Mouse (Mus musculus) midbrain, embryonic 15.5 days (tissue): ENCODE measurements at regions not wholly inside any gene's neighbourhood (a gene's known extent, or its start where the extent isn't known, plus 50 kb on each side); places are given as distances from the start of the nearest gene placed in this dataset.

Source experiments
- ATAC-seq: fragments of 200-750 bp; cut with Nextera tagmentation; replicated peaks from 2 replicates; pipeline ENCODE4 v1.8.0; 2017; ENCODE audit warnings: moderate TSS enrichment
- H3K27ac ChIP-seq: fragments of 300-500 bp; sonication (generic); 2 replicates; pipeline ENCODE4 v1.5.1; 2015; ENCODE audit warnings: mild to moderate bottlenecking, inconsistent platforms
- H3K27me3 ChIP-seq: fragments of 300-500 bp; sonication (generic); replicated peaks from 2 replicates; pipeline ENCODE4 v1.6.1; 2015; ENCODE audit warnings: inconsistent platforms
- H3K36me3 ChIP-seq: fragments of 300-500 bp; sonication (generic); replicated peaks from 2 replicates; pipeline ENCODE4 v1.6.1; 2015; ENCODE audit warnings: inconsistent platforms
- H3K4me1 ChIP-seq: fragments of 300-500 bp; sonication (generic); 2 replicates; pipeline ENCODE4 v1.6.1; 2015; ENCODE audit warnings: inconsistent platforms
- H3K4me2 ChIP-seq: fragments of 300-500 bp; sonication (generic); 2 replicates; pipeline ENCODE4 v1.6.1; 2015; ENCODE audit warnings: inconsistent platforms, mild to moderate bottlenecking, moderate library complexity
- H3K4me3 ChIP-seq: fragments of 300-500 bp; sonication (generic); 2 replicates; pipeline ENCODE4 v1.5.1; 2015; ENCODE audit warnings: mild to moderate bottlenecking, inconsistent platforms
- H3K9ac ChIP-seq: fragments of 300-500 bp; sonication (generic); 2 replicates; pipeline ENCODE4 v1.6.1; 2015; ENCODE audit warnings: mild to moderate bottlenecking, inconsistent platforms
- H3K9me3 ChIP-seq: fragments of 300-500 bp; sonication (generic); 2 replicates; pipeline ENCODE4 v1.6.1; 2016; ENCODE audit warnings: inconsistent platforms
- WGBS: fragments of 180-500 bp; shearing (Covaris S2); methylation state at CpG from one replicate; pipeline ENCODE4 v1.1.7; 2015; ENCODE audit warnings: mixed read lengths; 5-methylcytosine and 5-hydroxymethylcytosine counted together

DNA sequence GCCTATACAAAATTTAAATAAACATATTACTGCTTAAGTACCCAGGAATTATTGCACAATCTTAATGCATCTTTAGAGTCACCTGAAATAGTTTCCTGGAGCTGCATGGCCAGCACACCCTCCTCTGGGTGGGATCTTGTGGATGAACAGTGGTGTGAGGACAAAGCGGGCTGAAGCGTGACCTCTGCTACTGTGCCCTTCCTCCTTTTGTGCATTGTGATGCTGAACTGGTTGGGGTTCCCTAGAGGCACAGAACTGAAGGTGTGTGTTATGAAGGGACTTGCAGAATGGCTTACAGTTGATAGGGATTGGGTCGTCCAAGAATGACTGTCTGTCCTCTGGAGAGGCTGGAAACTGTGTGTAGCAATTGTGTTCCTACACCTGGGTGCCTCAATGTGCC is 547.7 kb downstream of the Dok5 start:
- Histone ChIP-seq H3K27ac (no peak overlapping the region), H3K4me2 (no peak overlapping the region), H3K4me3 (no peak overlapping the region), H3K27me3 (no peaks in the 10 kb centered on the region), H3K9ac (no peak overlapping the region), H3K36me3 (no peaks in the 10 kb centered on the region), H3K4me1 (no peaks in the 10 kb centered on the region), H3K9me3 (0 out of 2 replicates have a peak, but pooled peaks cover 7% of the 10 kb centered on the region)
- ATAC-seq, result no peak
- 85% methylated on average over 3 of the region's 3 CpGs for WGBS

DNA sequence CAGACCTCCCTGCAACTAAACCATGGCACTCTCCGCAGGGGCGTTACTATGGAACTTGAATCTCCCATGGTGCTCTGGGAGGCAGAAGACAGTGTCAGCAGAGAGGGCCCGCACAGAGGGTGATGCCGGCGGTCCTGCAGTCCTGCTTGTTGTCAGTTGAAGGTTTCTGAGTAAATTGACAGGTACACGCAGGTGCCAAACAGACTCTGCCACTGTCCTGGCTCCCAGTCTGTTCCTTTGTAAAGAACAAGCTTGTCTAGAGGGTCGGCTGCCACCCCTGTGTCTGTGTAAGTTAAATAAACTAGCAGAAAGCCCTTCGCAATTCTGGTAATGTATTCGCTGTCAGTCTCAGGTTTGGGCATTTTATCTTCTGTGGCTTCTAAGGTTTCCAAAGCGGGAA is 521.6 kb downstream of the Dok5 start:
- no peak for ATAC-seq
- H3K9ac ChIP-seq, result no peak overlapping the region
- no peak overlapping the region for H3K27ac ChIP-seq
- WGBS, result 62% methylated on average over 10 of the region's 10 CpGs
- peaks cover 3% of the 10 kb centered on the region; the same call in 1 of the 2 replicates for H3K4me1 ChIP-seq
- no peaks in the 10 kb centered on the region for H3K27me3 ChIP-seq
- 0 out of 2 replicates have a peak overlapping the region, but pooled peaks have one; percentile 24 for H3K4me2 ChIP-seq
- no peaks in the 10 kb centered on the region for H3K9me3 ChIP-seq
- no peak overlapping the region for H3K4me3 ChIP-seq
- H3K36me3 ChIP-seq, result no peaks in the 10 kb centered on the region

DNA sequence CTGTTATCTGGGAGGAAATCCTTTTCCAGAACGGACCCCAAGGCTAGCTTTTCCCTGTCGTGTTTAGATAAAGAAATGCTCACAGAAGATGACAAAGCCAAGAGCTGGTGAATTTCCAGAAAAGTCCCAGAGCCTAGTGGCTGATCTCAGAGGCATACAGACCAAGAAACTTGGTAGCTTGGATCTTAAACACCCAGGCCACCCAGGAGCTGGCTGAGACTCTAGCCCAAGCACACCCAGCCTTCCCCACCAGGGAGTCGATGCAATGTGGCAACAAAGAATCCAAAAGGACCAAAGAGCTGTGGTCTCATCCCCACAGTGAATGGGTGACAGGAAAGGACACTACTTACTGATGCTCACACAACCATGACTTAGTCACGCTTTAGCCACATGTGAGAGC is 513.8 kb downstream of the Dok5 start:
- ATAC-seq, result no peak
- Histone ChIP-seq H3K4me2 (no peak overlapping the region), H3K27ac (no peak overlapping the region), H3K4me3 (no peak overlapping the region), H3K4me1 (no peaks in the 10 kb centered on the region), H3K36me3 (no peaks in the 10 kb centered on the region), H3K9me3 (no peaks in the 10 kb centered on the region), H3K9ac (no peak overlapping the region), H3K27me3 (no peaks in the 10 kb centered on the region)
- WGBS, result 75% methylated on average over 4 of the region's 4 CpGs

DNA sequence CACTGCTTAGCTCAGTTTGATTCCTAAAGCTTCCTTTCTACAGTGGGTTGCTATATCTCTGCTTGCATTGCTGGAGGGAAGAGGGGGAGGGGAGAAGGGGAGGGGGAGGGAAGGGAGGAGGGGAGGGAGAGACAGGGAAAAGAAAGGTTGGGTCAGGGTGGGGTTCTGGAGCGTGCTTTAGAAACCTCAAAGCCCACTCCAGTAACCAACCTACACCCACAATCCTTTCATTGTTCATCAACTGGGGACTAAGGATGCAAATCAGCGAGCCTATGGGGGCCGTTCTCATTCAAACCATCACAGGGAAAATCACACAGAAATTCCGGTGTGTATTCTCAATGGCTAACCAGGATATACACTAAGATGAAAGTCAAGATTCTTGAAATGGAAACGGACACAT is 510.7 kb downstream of the Dok5 start:
- no peak overlapping the region for H3K4me3 ChIP-seq
- no peak for ATAC-seq
- H3K9ac ChIP-seq, result no peak overlapping the region
- no peaks in the 10 kb centered on the region for H3K27me3 ChIP-seq
- no peak overlapping the region for H3K27ac ChIP-seq
- H3K36me3 ChIP-seq, result no peaks in the 10 kb centered on the region
- no peaks in the 10 kb centered on the region for H3K9me3 ChIP-seq
- WGBS, result 69% methylated on average over 5 of the region's 5 CpGs
- H3K4me1 ChIP-seq, result no peaks in the 10 kb centered on the region
- no peak overlapping the region for H3K4me2 ChIP-seq

DNA sequence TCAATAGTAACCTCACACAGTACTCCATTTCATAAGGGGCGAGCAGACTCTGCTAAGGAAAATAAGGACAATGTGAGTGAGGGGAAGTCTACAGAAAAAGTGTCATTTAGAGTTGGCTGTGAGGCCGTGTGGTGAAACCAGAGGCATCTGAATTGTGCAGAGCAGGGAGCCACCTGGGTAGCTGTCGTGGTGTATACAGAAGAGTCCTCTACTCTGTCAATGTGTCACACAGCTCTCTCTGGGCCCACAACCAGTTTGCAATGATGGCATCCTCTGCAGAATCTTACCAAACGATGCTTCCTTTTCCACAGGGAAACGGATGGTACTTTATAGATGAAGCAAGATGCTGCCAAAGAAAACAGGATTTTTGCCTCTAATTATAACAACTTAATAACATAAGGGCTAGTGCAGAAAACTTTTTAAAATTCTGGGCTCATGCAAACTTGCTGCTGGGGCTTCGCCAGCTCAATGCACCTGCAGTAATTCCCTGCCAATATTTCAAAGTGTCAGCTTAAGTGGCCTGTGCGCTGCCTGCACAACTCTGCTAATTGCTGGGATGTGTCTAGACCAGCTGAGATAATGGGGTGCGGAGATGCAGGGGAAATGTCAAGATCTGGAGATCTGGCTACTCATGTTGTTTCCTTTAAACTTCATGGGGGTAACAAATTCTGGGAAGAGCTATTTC is 505.8 kb downstream of the Dok5 start:
- Histone ChIP-seq H3K27ac (no peak overlapping the region), H3K9ac (no peak overlapping the region), H3K27me3 (no peaks in the 10 kb centered on the region), H3K4me1 (no peaks in the 10 kb centered on the region), H3K4me2 (no peak overlapping the region), H3K36me3 (no peaks in the 10 kb centered on the region), H3K9me3 (0 out of 2 replicates have a peak, but pooled peaks cover 8% of the 10 kb centered on the region), H3K4me3 (no peak overlapping the region)
- no peak for ATAC-seq
- 72% methylated on average over 8 of the region's 8 CpGs for WGBS

DNA sequence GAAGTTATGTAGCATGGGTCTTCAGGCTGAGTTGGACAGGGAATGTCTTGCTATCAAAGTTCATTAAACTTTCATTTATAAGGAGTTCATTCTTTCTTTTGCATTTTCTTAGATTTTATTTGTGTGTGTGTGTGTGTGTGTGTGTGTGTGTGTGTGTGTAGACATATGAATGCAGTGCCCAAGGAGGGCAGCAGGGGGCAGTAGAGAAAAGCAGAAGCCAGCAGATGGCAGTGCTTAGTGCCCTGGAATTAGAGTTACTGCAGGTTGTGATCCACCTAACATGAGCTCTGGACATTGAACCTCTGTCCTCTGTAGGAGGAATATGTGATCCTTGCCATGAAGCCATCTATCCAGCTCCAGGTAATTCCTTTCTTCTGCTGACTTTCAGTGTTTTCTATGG is 501.2 kb downstream of the Dok5 start:
- ATAC-seq, result no peak
- H3K27ac ChIP-seq, result no peak overlapping the region

DNA sequence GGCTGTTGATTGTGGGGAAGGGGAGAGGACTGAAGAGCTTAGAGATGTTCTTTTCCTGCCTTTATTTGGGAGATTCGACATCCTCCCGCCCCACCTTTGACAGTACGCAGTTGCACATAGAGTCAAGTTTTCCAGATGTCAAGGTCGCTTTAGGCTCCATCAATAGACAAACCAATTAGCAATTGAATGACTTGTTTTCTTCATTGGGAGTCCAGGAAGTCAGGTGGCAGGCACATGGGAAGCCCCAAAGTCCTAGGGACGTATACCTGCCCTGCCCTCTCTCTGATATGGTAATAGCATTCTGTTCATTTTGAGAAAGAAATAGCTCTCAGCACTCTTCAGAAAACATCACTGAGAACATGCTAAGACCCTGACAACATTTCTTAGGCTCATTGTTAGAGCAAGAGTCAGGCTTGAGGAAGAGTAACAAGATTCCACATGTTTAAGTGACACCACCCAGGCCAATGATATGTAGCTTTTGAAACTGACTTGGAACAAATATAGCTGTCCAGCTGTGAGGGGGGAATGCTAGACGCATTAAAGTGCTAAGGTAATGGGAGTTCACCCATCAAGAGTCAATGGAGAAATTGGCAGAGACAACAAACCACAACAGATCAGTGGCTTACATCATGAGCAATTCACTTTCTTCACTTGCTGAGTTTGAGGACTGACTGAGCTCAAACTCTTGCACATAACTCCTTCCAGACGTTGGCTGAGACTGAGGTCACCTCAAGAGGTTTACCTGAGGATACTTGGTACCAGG is 499.9 kb downstream of the Dok5 start:
- no peak for ATAC-seq
- Histone ChIP-seq H3K4me2 (no peak overlapping the region), H3K4me1 (no peaks in the 10 kb centered on the region), H3K9me3 (0 out of 2 replicates have a peak, but pooled peaks cover 8% of the 10 kb centered on the region), H3K27ac (no peak overlapping the region), H3K27me3 (no peaks in the 10 kb centered on the region), H3K9ac (no peak overlapping the region), H3K4me3 (no peak overlapping the region), H3K36me3 (no peaks in the 10 kb centered on the region)
- 82% methylated on average over 7 of the region's 7 CpGs for WGBS

More for the DNA sequence above, 501.2 kb downstream of the Dok5 start:
- Histone ChIP-seq H3K4me2 (no peak overlapping the region), H3K27me3 (no peaks in the 10 kb centered on the region), H3K4me1 (no peaks in the 10 kb centered on the region), H3K9ac (no peak overlapping the region), H3K4me3 (no peak overlapping the region), H3K36me3 (no peaks in the 10 kb centered on the region), H3K9me3 (0 out of 2 replicates have a peak, but pooled peaks cover 8% of the 10 kb centered on the region)

DNA sequence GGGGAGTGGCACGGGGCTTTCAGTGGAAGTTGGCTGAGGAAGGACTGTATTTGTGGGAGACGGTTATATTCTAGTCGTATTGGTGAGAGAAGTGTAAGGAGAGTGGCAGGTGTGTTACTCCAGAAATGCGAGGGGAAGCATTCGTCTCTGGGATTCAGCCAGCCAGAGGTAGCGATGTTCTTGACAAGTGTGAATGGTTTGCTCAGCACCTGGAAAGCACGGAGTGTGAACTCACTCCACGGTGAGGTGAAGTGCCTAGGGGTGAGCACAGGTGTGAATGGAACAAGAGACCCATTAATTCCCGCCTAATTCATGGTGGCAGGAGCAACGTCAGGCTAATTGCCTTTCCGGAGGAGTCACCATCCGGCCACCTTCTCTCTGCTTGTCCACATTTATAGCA is 498.9 kb downstream of the Dok5 start:
- H3K4me1 ChIP-seq, result no peaks in the 10 kb centered on the region
- WGBS, result 87% methylated on average over 12 of the region's 12 CpGs
- H3K4me3 ChIP-seq, result no peak overlapping the region
- no peak overlapping the region for H3K4me2 ChIP-seq
- H3K36me3 ChIP-seq, result no peaks in the 10 kb centered on the region
- no peak for ATAC-seq
- no peak overlapping the region for H3K9ac ChIP-seq
- H3K27me3 ChIP-seq, result no peaks in the 10 kb centered on the region
- 0 out of 2 replicates have a peak, but pooled peaks cover 8% of the 10 kb centered on the region for H3K9me3 ChIP-seq
- H3K27ac ChIP-seq, result no peak overlapping the region

DNA sequence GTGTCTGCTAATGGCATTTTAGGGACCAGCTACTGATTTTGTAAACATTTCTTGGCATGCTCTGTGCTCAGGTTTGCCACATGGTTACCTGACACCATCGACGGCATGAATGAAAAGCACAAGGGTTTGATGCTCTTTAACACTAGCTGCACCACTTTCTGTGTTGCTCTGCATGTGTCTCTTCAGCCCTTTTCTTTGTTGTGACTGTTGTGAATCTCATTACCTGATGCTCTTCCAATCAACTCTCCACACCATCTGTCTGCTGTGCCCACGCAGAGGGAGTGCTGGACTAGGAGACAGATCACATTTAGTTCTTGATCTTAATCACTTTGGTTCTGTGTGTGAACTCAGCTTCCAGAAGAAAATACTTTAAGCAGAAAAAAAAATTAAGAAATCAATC is 496.6 kb downstream of the Dok5 start:
- Histone ChIP-seq H3K4me2 (no peak overlapping the region), H3K27ac (no peak overlapping the region), H3K9me3 (no peaks in the 10 kb centered on the region), H3K4me1 (no peaks in the 10 kb centered on the region), H3K27me3 (no peaks in the 10 kb centered on the region), H3K4me3 (no peak overlapping the region), H3K9ac (no peak overlapping the region), H3K36me3 (no peaks in the 10 kb centered on the region)
- WGBS, result 28% methylated on average over 3 of the region's 3 CpGs
- ATAC-seq, result no peak

DNA sequence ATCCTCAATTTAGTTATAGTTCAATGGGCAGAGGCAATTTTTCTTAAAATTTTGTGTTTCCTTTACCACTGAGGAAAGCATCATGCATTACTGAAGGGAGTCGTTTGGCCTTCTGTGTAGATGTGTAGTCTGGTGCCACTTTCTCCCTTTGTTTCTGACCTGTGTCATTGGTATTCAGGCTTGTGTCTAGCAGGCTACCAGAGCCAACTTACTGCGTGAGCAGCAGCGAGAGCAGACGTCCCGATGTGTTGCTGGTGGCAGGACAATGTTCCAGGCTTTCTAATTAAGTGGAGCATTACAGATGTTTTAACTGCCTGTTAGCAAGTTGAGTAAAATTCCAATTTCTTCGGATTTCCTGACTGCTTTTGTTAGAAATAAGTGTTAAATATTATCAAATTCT is 482.2 kb downstream of the Dok5 start:
- no peak for ATAC-seq
- Histone ChIP-seq H3K36me3 (no peaks in the 10 kb centered on the region), H3K27ac (no peak overlapping the region), H3K4me3 (no peak overlapping the region), H3K27me3 (no peaks in the 10 kb centered on the region), H3K4me2 (no peak overlapping the region), H3K4me1 (no peaks in the 10 kb centered on the region), H3K9ac (no peak overlapping the region), H3K9me3 (no peaks in the 10 kb centered on the region)
- WGBS, result 58% methylated on average over 6 of the region's 6 CpGs

DNA sequence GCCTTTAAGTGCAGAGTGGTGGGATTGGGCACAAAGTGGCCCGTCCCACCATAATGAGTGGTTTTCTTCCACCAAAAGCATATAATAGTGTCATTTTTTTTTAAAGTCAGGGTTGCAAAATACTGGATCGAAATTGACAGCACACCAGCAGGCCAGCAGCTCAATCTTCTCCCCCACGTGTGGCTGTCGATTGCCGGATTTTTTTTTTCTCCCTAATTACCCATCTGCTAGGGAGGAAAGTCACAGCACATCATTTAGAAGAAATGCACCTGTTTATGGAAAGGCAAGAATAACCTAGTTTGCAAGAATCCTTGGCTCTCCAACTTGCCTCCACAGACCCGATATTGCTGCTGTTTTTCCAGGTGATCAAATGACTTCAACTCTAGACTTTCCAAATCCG is 464.9 kb downstream of the Dok5 start:
- no peaks in the 10 kb centered on the region for H3K9me3 ChIP-seq
- no peak for ATAC-seq
- H3K4me2 ChIP-seq, result no peak overlapping the region
- H3K36me3 ChIP-seq, result no peaks in the 10 kb centered on the region
- 0 out of 2 replicates have a peak, but pooled peaks cover 3% of the 10 kb centered on the region for H3K4me1 ChIP-seq
- H3K27me3 ChIP-seq, result no peaks in the 10 kb centered on the region
- H3K27ac ChIP-seq, result no peak overlapping the region
- H3K4me3 ChIP-seq, result no peak overlapping the region
- no peak overlapping the region for H3K9ac ChIP-seq
- WGBS, result 85% methylated on average over 7 of the region's 7 CpGs

DNA sequence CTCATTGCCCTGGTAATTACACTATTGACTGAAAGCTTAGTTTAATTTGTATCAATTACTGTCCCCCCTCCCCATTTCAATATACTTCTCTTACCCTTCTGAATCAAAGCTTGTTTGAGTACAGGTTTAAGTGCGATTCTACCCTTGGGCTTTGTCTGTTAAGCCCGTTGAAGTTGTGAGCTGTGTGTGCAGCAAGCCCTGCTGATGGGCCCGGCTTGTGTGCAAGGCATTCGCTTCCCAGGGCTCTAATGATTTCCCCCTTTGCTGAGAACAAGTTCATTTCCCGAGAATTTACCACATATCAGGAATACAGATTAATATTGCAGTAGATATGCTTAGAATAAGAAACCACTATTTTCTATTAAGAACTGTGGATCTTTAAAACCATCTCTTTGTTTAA is 460.6 kb downstream of the Dok5 start:
- no peaks in the 10 kb centered on the region for H3K36me3 ChIP-seq
- no peak overlapping the region for H3K27ac ChIP-seq
- ATAC-seq, result no peak
- WGBS, result 18% methylated on average over 5 of the region's 5 CpGs
- H3K4me1 ChIP-seq, result 0 out of 2 replicates have a peak, but pooled peaks cover 3% of the 10 kb centered on the region
- H3K9me3 ChIP-seq, result no peaks in the 10 kb centered on the region
- H3K4me3 ChIP-seq, result no peak overlapping the region
- H3K27me3 ChIP-seq, result no peaks in the 10 kb centered on the region
- no peak overlapping the region for H3K9ac ChIP-seq
- H3K4me2 ChIP-seq, result no peak overlapping the region
